Mouse (Mus musculus) Patski (cell line): ENCODE results near the gene Slc35a1. TPM values are rescaled to one million over a fixed set of nuclear protein-coding genes. Genes with fewer than 3 reads are reported as not detected.

Source experiments
- ATAC-seq: fragments of 100-300 bp; one replicate; pipeline ENCODE4 v1.8.0; 2021
- CTCF ChIA-PET: fragments of 350-600 bp; sonication (Branson Sonifier 250); formaldehyde crosslinking; loops from one replicate; lab custom pipeline; 2022; ENCODE audit warnings: inconsistent platforms; lab: Charles Lee
- POLR2A ChIA-PET: fragments of 350-600 bp; sonication (Branson Sonifier 250); formaldehyde crosslinking; loops from one replicate; lab custom pipeline; 2022; ENCODE audit warnings: antibody characterized with exemption, inconsistent platforms; lab: Charles Lee
- DNase-seq: peaks from one replicate; pipeline ENCODE4 v3.0.0-alpha.2; 2011; ENCODE audit warnings: low read depth, low spot score
- H3K27me3 ChIP-seq: fragments of 371-371 bp; one replicate; pipeline ENCODE4 v1.5.1; 2021
- CTCF ChIP-seq: fragments of 100-300 bp; IDR thresholded peaks from one replicate; pipeline ENCODE4 v1.5.1; 2021
- in situ Hi-C: fragments of 300-500 bp; cut with MboI; formaldehyde crosslinking; loops from 3 replicates; pipeline ENCODE4 v1.11.1; 2018; ENCODE audit warnings: low pct_unique_long_range_greater_than_20kb, mixed read lengths
- polyA plus RNA-seq: library from polyadenylated mRNA; unstranded; gene quantifications from one replicate; pipeline ENCODE4 v1.2.3, GENCODE M21; 2021

The Slc35a1 gene
- polyA plus RNA-seq, 1 experiment from 2014 or later = 20.6 TPM

DNA sequence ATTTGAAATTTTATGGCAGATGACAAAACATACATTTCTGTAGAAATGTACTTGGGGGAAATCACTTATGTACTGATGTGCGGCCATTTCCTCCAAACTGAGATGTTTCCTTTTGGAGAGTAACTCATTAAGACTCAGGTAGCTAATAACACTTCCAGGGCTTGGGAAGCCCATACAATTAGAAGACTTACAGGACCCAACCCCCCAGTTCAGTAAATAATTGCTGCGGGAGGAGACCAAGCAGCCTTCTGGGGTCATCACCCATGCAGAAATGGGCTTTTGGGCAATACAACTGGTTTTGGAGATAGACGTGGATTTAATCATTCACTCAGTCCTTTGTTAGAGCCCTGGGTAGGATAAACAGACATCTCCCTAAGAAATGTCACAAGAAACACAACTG is 20.0 kb upstream of the Slc35a1 start:
- CTCF ChIA-PET = interaction anchor here (1.1 kb wide), 1 partner anchor 8 kb away, joined by 3 read pairs; no protein-coding TSS in a partner anchor
- H3K27me3 ChIP-seq = peaks cover 4% of the 10 kb centered on the region
- in situ Hi-C loops = no loop called here

DNA sequence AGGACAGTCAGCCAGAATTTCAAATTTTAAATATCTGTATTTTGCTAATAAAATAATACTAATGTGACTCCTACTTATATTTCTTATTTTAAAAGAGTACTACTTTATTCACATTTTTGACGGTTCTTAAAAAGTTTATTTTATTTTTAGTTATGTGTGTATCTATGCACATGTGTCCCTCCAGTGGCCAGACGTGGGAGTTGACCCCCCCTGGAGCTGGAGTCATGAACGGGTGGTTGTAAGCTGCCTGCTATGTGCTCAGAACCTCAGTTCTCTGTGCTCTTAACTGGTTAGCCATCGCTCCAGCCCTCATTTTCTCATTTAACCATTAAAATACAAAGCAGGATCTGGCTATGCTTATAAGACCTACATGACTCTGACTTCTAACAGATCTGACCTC is 15.8 kb upstream of the Slc35a1 start:
- in situ Hi-C loops = no loop called here
- ChIA-PET CTCF (no interaction called here), POLR2A (interaction anchor here (0.6 kb wide), 1 partner anchor 31 kb away, joined by 3 read pairs; no protein-coding TSS in a partner anchor)
- no peak for ATAC-seq
- no peak for TF ChIP-seq CTCF
- DNase-seq = no peak
- H3K27me3 ChIP-seq = peaks cover 4% of the 10 kb centered on the region

More for the DNA sequence above, 20.0 kb upstream of the Slc35a1 start:
- POLR2A ChIA-PET = no interaction called here
- no peak for DNase-seq
- TF ChIP-seq CTCF = no peak
- ATAC-seq = no peak

DNA sequence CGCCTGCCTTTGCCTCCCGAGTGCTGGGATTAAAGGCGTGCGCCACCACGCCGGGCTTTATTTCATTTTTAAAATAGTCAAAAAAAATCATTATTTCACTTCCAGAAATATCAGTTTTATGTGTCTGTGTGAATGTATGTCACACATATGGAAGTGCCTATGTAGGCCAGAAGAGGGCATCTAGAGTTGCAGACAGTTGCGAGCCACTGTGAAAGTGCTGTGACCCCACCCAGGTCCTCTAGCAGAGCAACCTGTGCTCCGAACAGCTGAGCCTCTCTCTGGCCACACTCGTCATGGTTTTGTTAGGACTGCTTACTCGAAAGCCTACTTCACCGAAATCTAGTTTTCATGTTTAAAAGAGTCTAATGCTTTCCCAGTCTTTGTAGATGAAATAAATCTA is 15.0 kb upstream of the Slc35a1 start:
- ATAC-seq = no peak
- no peak for TF ChIP-seq CTCF
- ChIA-PET CTCF (no interaction called here), POLR2A (no interaction called here)
- no peak for DNase-seq
- H3K27me3 ChIP-seq = peaks cover 4% of the 10 kb centered on the region
- in situ Hi-C loops = no loop called here

DNA sequence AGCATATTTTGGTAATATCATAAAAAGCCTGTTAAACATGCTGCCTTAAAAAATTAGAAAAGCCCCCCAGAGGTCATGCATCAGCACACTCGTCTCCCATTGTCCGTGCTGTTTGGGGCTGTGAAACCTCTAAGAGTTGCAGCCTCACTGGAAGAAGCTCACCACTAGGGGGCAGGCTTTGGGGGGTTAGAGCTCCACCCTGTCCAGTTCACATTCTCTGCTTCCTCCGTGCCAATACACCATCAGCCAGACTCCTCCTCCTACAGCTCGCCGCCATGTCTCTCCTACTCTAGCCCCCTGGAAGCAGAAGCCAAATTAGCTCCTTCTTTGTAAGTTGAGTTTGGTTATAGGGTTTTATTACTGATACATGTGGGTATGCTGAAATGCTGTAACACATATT is 14.3 kb upstream of the Slc35a1 start:
- no peak for DNase-seq
- no peak for ATAC-seq
- CTCF ChIA-PET = interaction anchor here (0.7 kb wide), 1 partner anchor 623 kb away, joined by 3 read pairs; no protein-coding TSS in a partner anchor
- H3K27me3 ChIP-seq = peaks cover 4% of the 10 kb centered on the region
- POLR2A ChIA-PET = no interaction called here
- in situ Hi-C loops = no loop called here
- TF ChIP-seq CTCF = peak; percentile 11

DNA sequence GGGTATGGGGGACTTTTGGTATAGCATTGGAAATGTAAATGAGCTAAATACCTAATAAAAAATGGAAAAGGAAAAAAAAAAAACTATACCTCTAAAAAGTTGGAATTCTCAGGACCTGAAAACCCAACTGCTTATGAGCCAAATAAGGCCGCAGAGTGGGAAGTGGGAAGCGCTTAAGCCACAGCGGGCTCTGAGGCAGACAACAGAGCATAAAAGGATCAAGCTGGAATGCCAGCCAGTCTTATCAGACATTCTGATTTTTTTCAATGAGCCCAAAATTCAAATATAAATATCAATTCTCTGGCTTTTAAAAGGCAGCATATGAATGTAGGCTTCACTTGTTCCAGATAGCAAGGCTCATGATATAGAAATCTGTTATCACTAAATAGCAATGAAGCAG is 783 bp upstream of the Slc35a1 start:
- TF ChIP-seq CTCF = no peak
- in situ Hi-C loops = loop anchor here (25.0 kb wide), 1 partner anchor 224 kb away; no protein-coding TSS in a partner anchor
- peaks cover 3% of the 10 kb centered on the region for H3K27me3 ChIP-seq
- ATAC-seq = no peak
- no peak for DNase-seq
- CTCF ChIA-PET = no interaction called here
- POLR2A ChIA-PET = no interaction called here

DNA sequence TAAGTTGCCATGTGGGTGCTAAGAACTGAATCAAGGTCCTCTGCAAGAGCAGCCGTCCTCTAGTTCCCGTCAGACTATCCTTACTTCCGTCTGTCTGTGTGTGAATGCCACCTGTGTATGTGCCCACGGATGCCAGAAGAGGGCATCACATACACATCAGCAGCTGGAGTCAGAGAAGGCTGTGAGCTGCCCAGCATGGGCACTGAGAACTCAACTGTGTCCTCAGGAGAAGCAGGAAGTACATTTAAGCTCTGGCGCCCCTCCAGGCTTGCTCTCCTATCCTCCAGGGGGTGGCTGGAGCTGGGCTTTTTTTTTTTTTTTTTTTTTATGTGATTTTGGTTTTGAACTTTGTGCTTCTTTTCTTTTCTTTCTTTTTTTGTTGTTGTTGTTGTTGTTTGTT is 6.7 kb downstream of the Slc35a1 start:
- ATAC-seq = no peak
- ChIA-PET CTCF (interaction anchor here (0.9 kb wide), 1 partner anchor 11 kb away, joined by 3 read pairs; no protein-coding TSS in a partner anchor), POLR2A (no interaction called here)
- no peak for DNase-seq
- H3K27me3 ChIP-seq = no peaks in the 10 kb centered on the region
- in situ Hi-C loops = loop anchor here (25.0 kb wide), 1 partner anchor 232 kb away; no protein-coding TSS in a partner anchor
- TF ChIP-seq CTCF = peak; percentile 36

DNA sequence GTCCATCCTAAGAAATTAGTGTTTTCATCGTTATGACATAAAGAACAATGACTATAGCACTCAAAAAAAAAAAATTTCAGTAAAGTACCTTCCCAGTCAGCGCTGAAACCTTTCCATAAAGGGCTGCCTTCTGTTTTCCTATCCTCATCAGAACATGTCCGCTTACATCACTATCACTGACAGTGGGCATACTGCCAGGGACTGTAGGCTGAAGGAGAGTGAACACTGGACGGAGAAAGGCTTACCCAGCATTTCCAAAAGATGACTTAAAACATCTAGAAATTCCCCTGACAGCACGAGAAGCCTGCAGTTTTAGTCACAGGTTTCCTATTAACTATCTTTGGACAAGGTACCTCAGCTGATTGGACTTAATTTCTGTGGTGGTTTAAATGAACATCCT is 13.5 kb downstream of the Slc35a1 start:
- CTCF ChIA-PET = no interaction called here
- DNase-seq = no peak
- POLR2A ChIA-PET = no interaction called here

DNA sequence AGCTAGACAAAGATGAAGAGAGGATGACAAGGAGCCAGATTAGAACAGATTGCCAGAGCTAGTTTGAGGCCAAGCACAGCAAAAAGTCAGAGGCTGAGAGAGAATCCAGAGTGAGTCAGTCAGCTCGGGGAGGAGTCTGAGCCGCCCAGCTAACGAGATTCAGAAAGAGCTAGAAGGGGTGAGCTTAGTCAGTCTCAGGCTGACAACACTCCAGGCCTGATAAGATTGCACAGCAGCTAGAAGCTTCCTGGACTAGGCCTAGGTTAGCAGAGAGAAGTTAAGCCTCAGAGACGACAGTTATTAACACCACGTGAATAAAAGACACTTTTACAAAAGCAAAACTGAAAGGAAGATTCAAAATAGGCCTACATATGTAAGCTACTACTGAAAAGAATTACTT is 19.3 kb downstream of the Slc35a1 start:
- DNase-seq (no peak), ATAC-seq (no peak)
- POLR2A ChIA-PET = no interaction called here
- no peaks in the 10 kb centered on the region for H3K27me3 ChIP-seq
- in situ Hi-C loops = no loop called here
- no peak for TF ChIP-seq CTCF
- CTCF ChIA-PET = interaction anchor here (0.8 kb wide), 1 partner anchor 11 kb away, joined by 3 read pairs; no protein-coding TSS in a partner anchor

More for the DNA sequence above, 13.5 kb downstream of the Slc35a1 start:
- H3K27me3 ChIP-seq = no peaks in the 10 kb centered on the region
- no peak for ATAC-seq
- no peak for TF ChIP-seq CTCF
- in situ Hi-C loops = no loop called here

DNA sequence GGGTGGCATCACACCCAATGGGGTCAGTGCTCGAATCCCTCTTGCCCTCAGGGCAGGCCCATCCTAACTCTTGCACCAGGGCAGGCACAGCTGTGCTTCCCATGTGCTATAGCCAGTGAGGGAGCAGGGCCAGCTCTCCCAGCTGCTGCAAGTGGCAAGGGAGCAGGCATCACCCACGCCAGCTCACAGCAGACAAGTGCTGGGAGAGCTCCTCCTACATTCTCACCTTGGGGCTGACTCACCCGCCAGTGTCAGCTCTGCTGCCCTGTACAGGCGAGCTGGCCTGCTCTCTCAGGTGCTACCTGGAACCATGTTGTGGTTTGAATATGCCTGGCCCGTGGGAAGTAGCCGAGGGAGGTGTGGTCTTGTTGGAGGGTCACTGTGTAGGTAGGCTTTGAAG is 25.3 kb downstream of the Slc35a1 start:
- in situ Hi-C loops = no loop called here
- no peaks in the 10 kb centered on the region for H3K27me3 ChIP-seq
- DNase-seq (no peak), ATAC-seq (no peak)
- POLR2A ChIA-PET = interaction anchor here (0.5 to 0.8 kb wide), 2 partner anchors 46 to 603 kb away, joined by 3 read pairs; no protein-coding TSS in a partner anchor
- no peak for TF ChIP-seq CTCF
- CTCF ChIA-PET = interaction anchor here (2.0 kb wide), 1 partner anchor 10 kb away, joined by 6 read pairs; no protein-coding TSS in a partner anchor

DNA sequence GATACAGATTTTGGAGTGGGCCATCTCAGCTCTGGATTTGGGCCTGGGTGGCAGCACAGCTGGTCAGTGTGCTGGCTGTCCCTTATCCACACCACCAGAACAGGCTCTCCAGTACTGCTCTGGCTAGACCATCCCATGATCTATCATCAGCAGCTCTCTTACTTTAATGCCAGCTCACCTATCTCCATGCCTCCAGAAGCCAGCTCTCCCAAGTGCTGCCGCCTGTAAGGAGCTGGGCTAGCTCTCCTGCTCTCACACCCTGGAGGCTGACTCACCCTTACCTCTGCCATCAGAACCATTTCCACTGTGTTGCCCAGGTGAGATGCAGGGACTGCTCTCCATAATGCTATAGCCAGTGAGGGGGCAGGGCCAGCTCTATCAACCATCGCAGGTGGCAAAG is 25.7 kb downstream of the Slc35a1 start:
- POLR2A ChIA-PET = interaction anchor here (0.5 to 0.8 kb wide), 2 partner anchors 46 to 603 kb away, joined by 3 read pairs; no protein-coding TSS in a partner anchor
- no peaks in the 10 kb centered on the region for H3K27me3 ChIP-seq
- in situ Hi-C loops = no loop called here
- DNase-seq (no peak), ATAC-seq (no peak)
- no peak for TF ChIP-seq CTCF
- CTCF ChIA-PET = interaction anchor here (2.0 kb wide), 1 partner anchor 10 kb away, joined by 6 read pairs; no protein-coding TSS in a partner anchor

DNA sequence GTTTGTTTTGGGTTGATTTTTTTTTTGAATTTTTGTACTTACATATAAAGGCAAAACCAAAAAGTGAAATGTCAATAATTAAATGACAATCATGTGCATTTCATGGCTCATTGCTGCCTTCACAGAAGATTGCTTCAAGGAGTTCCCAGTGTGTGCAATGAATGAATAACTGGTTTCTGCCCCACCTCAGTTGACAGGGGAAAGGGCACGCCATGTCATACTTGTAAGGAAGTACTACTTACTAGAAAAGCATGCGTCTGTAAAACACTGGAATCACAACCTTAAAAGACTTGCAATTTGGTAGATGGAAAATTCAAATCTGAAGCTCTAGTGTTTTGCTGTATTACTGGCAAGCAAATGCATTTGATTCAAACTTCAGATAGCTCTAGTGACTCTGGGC is 28.2 kb downstream of the Slc35a1 start:
- no peak for ATAC-seq
- ChIA-PET CTCF (no interaction called here), POLR2A (no interaction called here)
- in situ Hi-C loops = no loop called here
- TF ChIP-seq CTCF = no peak
- no peaks in the 10 kb centered on the region for H3K27me3 ChIP-seq
- no peak for DNase-seq
